Mouse (Mus musculus) erythroid progenitor cell, adult 5-6 weeks (primary cell): ENCODE data around the gene Dst. TPM values are rescaled to one million over a fixed set of nuclear protein-coding genes. Genes with fewer than 3 reads are reported as not detected.
A peak's percentile ranks its signal among the peaks of the same experiment; 100 is the strongest.

Experiments
- ATAC-seq: replicated peaks from 2 replicates; pipeline ENCODE4 v1.8.0; 2016; ENCODE audit warnings: moderate number of reproducible peaks, mild to moderate bottlenecking, moderate TSS enrichment, inconsistent platforms; ENCODE audit not compliant: poor library complexity, low FRiP score, severe bottlenecking
- total RNA-seq, 2 experiments: library from RNA; stranded (forward) in 1 of 2; stranded (reverse) in 1 of 2; fragments of 150-400 nt in 1 of 2; fragments of 186-747, 209-891 nt in 1 of 2; gene quantifications; 2 replicates each; pipeline versions ENCODE4 v1.2.3 to v1.2.4; 2015 to 2017; ENCODE audit warnings: low replicate concordance in 2 of 2

Gene Dst
- total RNA-seq, 2 experiments from 2014 or later = 1.7 TPM

DNA sequence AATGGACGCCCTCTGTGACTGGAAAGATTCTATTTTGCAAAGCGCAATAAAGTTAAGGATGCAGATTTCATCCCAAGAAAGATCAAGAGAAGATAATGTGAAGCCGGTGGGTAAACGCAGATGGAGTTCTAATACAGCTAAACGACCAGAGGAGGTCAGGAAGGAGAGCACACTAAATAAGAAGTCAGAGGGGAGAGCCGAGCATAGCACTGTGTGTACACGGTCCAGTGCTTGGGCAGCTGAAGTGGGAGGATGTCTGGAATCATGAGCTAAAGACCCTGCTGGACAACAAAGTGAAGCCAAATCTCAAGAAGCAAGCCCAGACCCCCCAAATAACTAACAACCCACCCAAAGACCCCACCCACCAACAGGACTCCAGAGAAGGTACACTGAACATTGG lies 14.9 kb downstream of the Dst start:
- no peak for ATAC-seq

DNA sequence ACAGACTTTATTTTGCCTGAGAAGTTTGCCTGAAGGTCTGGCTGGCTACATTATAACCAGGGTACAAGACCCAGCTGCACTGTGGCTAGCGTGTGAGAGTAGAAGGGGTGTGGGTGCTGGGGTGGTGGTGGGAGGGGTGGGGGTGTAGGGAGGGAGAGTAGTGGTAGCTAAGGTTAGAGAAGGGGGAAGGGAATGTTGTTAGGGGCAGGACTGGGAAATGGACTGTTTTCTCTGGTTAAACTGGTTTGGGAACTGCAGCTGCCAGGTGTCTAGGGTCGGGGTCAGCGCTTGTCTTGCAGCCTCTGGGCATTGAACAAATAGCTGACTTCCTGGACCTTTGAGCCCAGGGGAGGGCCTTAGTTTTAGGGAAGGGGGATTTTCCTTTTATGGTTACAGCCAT lies 17.3 kb downstream of the Dst start:
- ATAC-seq = no peak

DNA sequence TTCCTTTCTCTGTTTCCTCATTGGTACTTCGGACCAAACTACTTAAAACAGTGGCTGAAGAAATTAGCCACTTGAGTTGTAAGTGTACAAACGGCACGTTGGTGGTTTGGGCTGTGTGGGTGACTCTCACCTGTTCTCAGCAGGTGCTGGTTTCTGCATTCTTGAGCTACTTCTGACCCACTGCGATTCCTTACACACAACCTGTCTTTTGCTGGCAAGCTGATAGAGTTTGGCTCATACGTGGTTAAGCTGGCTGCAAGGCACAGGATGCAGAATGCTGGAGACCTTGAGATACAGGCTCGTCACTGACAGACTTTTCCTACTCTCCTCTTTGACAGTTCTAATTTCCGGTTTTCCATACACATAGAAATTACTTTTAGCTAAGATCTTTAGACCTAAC lies 19.4 kb downstream of the Dst start:
- ATAC-seq = no peak

DNA sequence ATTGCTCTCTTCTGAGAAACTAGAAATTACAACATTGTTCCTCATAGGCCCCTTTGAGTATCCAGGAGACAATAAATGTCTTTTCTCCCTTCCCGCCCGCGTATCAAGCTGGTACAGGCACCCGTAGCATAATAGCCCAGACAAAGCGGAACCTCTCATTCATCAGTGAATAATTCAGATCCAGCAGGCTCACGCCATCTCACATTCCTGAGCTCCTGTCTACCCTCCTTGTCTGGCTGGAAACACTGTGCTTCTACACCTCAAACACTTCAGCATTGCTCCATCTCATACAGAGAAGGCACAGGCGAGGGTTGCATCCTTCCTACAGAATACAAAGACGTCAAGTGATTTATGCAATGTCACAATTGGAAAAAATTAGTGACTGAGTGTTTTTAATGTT lies 23.8 kb downstream of the Dst start:
- ATAC-seq = no peak

DNA sequence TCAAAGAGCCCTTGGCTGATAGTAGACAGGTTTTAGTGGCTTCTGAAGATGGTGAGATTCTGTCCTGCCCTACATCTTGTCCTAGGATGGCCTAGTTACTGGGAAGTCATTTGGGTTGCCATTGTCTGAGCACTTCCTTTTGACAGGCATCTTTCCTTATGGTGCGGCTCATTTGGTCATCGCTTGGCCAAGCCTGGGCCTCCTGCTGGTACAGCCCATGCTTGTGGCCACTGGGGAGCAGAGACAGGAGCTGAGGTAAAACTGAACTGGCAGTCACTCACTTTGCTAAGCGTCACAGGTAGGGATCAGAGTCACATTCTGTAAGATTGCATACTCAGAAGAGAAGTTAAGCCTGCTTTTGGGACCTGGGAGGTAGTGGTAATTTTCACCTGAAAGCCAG lies 24.2 kb downstream of the Dst start:
- no peak for ATAC-seq

DNA sequence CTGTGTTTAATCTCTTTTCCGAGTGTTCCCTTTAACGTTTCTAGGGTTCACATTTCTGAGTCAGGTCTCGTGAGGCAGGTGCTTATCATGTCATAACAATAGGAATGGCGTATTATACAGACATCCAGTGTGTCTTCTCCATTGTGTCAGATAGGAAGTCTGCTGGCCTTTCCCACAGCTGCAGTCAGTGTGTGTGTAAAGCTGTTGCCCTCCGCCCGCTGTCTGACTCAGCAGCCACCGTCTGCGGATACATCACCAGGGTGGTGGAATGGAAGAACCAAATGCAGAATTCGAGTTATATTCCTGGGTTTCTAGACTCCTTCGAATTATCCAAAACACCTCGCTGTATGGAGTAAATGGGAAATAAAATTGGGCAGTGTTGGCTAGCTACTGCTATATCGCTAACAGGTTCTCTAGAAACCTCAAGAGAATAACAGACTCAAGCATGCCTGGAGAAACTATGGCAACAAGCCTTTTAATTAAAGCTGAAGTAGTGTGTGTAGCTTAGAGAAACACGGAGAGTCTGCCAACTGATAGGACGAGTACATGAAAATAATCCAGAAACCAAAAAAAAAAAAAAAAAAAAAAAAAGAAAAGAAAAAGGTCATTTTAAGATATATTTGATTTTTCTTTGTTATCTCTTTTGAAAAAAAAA lies 24.9 kb downstream of the Dst start:
- ATAC-seq = no peak

DNA sequence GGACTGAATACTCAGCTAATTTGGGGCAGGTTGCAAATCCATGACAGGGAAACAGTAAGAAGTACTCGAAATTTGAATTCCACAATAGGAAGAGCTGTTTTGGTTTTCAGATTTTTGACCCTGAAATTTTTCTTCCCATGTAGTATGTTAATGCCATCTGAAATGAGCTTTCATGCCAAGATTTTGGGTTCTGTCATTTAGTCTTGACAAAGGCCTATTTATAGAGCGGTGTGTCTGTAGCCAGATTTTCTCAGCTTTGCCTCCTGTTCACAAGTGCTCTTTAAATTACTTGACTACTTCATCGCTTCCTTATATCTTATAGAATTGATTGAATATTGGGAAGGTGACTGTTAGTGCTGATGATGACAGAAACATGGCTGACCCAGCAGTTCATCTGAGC lies 27.9 kb downstream of the Dst start:
- no peak for ATAC-seq

DNA sequence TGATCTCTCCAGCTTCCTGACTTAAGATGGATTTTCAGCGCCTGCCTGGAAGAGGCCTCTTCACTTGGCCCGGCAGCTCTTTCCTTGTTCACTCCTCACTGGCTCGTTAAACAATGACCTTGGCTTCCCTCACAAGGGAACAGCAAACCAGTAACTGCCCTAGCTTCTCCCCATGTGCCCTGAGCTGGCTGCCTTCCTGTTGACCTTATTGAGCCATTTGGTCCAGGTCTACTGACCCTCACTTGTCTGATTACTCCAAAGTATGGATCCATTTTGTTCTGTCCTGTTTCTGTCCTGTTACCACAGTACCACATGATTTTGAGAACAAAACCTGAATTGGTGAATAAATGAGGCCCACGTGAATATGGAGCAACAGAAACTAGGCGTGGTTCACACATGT lies 31.8 kb downstream of the Dst start:
- ATAC-seq = no peak

DNA sequence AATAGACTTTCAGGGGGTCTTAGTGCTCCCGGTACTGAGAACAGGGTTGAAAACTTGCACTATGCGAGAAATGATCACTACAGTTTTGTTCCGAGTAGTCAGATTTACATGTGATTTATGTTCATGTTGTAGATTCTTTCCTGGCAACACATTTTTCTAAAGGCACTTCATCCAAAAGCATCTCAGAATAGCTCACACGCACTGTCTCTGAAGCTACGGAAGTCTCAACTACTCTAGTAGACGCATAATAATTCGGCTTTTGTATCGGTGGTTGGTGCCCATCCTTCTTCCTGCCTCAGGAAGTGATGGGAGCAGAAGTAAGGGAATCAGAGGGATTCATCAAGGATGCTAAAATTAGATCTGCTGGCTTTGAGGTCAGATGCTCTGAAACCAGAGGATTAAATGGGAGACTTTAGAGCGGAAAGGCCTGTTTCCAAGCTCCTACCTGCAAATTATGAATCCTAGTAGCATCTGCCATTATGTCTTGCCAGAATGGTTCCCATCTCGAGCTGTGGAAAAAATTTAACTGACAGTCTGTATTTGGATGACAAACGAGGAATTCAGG lies 32.4 kb downstream of the Dst start:
- no peak for ATAC-seq

DNA sequence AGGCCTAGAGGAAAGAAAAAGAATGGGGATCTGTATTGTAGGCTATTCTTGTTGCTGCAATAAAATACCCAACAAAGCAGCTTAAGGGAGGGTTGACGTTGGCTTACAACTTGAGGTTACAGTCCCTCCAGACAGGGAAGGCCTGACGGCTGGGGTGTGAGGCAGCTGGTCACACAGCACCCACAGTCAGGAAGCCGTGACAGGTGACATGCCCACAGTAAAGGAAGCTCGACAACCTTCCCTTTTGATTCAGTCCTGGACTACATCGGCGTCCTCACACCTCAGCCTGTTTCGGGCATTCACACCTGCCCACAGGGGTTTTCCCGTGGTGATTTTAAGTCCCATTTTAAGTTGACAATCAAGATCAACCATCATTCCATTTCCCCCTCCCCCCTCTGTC lies 34.6 kb downstream of the Dst start:
- ATAC-seq = no peak

DNA sequence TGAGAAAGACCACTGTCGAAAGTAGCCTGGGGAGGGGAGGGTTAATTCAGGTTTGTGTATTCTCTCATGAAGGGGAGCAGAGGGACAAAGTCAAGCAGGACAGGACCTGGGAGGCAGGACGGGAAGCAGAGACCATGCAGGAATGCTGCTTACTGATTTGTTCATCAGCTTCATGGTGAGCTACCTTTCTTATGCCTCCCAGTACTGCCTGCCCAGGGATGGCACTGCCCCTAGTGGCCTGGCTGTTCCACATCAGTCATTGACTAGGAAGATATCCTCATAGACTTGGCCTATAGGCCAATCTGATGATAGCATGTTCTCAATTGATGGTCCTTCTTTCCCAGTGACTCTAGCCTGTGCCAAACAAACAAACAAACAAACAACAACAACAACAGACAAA lies 35.9 kb downstream of the Dst start:
- no peak for ATAC-seq

DNA sequence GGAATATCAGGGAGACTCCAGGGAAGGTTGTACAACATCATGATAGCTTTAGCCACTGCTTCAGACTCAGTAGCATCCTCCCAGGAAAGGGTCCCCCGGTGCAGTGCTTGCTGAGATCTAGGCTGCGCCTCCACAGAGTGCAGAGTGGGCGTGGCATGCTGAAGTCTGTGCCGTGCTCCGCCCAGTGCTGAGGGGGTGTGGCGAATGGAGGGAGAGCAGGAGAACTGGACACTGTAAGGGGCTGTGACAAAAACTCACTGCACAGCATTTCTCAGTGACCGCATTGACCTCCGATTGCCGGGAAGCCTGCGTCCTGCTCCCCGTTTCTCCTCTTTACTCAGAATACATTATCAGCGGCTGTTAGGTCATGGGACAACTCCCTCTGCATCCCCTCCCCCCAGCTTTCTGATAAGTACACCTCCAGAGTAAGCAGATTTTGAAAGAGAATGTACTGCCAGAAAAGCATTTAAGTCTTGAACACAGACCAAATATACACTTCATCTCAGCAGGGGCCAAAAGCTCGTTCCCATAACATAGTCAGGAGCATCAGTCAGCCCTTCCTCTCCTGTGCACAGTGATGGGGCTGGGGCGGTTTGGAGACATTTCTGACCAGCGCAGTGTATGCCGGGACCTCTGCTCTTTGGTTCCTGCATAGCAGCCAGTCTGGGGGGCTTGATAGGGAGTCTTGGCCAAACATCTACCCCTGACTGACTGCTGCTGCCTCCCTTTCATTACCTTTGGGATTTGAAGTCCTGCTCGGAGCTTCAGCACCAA lies 37.1 kb downstream of the Dst start:
- ATAC-seq = 0 out of 2 replicates have a peak, but pooled peaks have one; percentile 34

DNA sequence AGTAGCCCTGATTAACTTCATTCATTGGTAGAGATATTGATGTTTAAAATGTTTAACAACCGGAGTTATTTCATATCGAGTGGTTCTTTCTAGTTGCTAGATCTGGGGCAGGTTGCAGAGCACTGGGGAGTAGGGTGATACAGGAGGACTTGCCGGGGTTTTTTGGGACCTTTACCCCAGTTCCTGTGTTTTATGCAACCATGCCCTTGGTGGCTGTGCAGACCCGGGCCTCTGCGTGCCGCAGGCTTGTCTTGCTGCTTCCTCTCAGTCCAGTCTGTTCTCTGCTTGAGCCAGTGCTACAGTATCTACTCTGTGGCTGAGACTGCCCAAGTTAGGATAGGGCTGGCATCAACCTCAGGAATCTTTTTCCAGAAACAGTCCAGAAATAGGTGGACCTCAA lies 37.7 kb downstream of the Dst start:
- no peak for ATAC-seq

DNA sequence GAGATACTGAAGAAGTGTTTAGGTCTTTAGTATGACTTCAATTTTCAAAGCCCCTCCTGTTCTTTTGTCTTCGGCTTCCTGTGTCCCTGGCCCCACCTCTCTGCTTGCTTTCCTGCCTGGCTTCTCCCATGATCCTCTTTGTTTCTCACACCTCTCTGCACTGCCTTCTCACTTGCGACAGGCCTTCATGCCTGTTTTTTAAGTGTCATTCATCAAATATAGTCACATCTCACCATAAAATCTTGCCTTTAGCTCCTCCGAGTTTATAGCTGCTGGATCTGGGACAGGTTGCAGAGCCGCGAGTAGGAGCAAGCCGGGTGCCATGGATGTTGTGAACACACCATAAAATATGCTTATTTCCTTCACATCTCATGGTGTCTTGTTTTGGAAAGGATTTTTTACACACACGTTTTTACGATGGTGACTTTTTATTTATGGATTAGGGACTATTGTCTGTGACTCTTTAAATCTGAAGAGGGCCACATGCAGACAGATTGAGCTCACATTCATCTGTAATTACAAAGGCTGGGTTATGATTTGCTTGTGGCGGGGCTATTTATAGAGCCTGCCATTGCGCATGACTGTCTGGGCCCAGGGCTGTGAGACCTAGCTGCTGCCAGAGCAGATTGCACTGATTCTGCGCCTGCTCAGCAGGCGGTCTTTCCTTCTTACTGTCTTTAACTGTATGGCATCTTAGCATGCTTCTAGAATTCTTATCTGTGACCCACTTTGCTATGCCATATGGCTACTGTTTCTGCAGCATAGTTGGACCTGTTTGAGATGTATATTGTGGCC lies 38.8 kb downstream of the Dst start:
- ATAC-seq = no peak

DNA sequence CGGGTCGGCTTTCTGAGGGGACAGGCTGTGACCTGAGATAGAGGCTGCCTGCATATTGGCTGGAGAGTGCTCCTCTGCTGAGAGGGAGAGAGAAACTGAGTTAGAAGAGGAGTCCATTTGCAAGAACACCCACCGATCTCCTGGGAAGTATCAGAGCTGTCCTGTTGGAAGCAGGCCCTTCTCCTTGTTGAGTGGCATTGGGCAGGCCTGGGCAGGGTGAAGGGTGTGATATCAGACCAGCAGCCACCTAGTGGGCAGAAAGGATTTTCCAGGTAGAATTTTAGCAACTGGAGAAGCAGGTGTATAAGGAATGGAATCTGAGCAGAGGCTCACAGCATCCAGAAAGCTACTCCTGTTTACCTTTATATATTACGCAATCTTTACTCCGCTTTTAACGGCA lies 39.8 kb downstream of the Dst start:
- ATAC-seq = no peak

DNA sequence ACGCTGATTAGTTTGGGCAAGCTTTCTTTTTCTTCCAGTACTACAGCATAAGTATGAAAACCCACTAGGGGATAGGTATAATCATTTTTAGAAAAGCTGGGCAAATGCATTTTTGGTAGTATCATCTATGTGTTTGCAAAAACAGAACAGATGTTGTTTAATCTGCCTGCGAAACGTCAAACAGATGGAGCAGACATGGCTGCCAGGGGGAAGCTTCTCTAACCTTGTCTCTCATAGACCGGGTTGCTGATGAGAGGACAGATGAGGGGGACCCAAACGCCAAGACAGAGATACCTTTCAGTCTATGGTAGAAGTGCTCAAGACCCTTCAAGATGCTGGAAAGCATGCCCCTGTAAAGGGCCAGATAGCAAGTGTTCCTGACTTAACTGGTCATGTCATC lies 40.5 kb downstream of the Dst start:
- ATAC-seq = no peak

DNA sequence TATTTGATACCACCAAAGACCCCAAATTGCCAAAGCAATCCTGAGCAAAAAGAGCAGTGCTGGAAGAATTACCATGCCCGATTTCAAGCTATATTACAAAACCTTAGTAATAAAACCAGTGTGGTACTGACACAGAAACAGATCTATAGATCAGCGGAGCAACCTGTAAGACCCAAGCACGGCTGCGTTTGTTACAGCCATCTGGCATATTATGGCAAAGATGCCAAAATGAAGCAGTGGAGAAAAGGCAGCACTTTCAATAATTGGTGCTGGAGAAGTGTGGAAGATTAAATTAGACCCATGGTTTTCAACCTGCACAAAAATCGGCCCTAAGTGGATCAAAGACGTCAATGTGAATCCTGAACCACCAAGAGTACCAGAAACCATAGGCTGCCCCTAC lies 47.6 kb downstream of the Dst start:
- ATAC-seq = no peak

DNA sequence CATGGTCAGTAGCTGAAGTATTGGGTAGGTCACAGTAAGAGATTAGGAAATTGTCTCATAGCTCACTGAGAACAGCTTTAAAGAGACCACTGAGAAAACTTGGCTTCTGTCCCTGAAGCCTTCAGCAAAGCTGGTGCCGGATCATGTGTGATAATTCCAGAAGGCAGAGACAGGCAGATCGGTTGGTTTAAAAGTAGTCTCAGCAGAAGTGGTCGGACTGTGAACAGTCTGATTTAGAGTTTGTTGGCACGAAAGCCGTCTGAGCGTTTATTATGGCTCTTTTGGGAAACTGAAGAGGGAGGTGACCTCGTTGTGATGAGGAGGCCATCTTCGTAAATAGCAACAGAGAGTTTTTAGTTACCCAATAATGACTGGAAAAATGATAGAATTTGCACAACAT lies 52.4 kb downstream of the Dst start:
- ATAC-seq = no peak

DNA sequence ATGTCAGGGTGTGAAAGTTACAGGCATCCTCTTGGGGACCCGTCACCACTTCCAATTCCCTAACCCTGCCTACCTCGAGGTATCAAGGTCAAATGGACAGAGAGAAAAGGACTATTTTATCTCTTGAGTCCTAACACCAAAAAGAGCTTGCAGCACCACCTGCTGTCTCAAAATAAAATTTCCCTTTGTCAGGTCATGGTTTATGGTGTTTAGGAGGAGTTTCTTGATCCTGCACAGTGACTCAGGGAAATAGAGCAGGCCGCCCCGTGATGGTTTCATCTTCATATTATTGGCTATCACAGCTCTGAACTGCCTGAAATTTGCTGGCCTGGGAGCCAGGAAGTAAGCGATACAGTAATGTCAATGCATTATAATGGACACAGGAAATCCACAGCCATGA lies 56.6 kb downstream of the Dst start:
- no peak for ATAC-seq

DNA sequence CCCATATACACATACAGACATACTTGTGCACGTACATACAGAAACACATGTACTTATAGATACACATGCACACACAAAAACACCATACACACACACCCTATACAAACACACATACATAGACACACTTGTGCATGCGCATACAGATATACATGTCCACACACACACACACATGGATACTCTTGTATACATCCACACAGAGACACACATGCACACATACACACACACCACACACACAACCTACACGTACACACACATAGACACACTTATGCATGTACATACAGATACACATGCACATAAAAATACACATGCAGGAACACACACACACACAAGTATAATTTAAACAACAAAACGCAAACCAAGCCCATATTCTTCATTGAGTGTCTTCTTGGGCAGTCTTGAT lies 57.8 kb downstream of the Dst start:
- no peak for ATAC-seq

DNA sequence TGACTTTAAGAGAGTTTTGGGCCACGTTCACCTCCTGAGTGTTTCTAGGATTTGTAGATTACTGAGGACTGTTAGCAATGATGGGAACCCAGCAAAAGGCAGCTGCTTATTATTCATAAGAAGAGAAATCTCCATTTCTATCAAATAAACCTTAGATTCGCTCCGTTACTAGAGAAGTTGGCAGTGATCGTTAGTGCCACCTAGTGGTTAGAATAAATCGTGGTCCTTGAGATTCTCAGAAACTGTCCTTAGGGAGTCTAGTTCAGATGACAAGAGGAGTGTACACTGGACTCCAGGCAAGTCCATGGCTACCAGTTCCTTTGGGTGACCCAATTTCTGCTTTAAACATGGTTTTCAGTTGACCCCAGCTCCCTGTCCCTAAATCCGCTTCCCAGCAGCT lies 58.3 kb downstream of the Dst start:
- ATAC-seq = no peak
